28 mouse cellular contexts compared by ENCODE assay signal in genomic region chr9:97135866-97136265, GRCm38 (mm10). TPM values are rescaled to one million over a fixed set of nuclear protein-coding genes. Genes with fewer than 3 reads are reported as not detected.
DNase-seq lines count a peak whose midpoint lies in the region; ATAC-seq and TF ChIP-seq lines count a peak whose summit lies in the region.
"Had no signal": no experiment of that assay in that cellular context is flagged by ENCODE, and none has a peak within 500 bp of the region (broad histone marks: within the 10 kb centered on the region; RNA-seq: fewer than 3 reads in every experiment).

No protein-coding gene starts in this region.

- no peak overlapping the region for H3K4me2 ChIP-seq in midbrain, embryonic 16.5 days (ENCODE audit: low read length)
- H3K4me2 ChIP-seq: embryonic facial prominence, embryonic 13.5 days; forebrain, embryonic 12.5 days; forebrain, embryonic 15.5 days; heart, embryonic 11.5 days; hindbrain, embryonic 13.5 days; intestine, embryonic 15.5 days had no signal

- TF ChIP-seq POLR2A in heart, adult 2 months (IDR thresholded peaks at IDR 0.05; ENCODE audit: insufficient read depth, low read depth, low read length) = no peak

- H3K27ac ChIP-seq in gastrocnemius, adult 2 months = peak overlapping the region; percentile 87
- H3K27ac ChIP-seq in heart, adult 2 months = peak overlapping the region; percentile 63
- no peak overlapping the region for H3K27ac ChIP-seq in midbrain, embryonic 16.5 days (ENCODE audit: low read length)
- H3K27ac ChIP-seq: embryonic facial prominence, embryonic 10.5 days; embryonic facial prominence, embryonic 13.5 days; forebrain, embryonic 12.5 days; forebrain, embryonic 15.5 days; hindbrain, embryonic 10.5 days; hindbrain, embryonic 13.5 days; intestine, embryonic 15.5 days had no signal

- peak; percentile 57 for DNase-seq in gastrocnemius, adult 2 months
- DNase-seq in gastrocnemius, postnatal 36 days = no peak
- DNase-seq in heart, adult 2 months = peak in 1 of 2 experiments; percentile 40
- DNase-seq in heart, postnatal 10 days = no peak
- DNase-seq in lung, postnatal 36 days = peak; percentile 53
- no peak for DNase-seq in lung, postnatal 4 days
- DNase-seq: adrenal gland, adult 2 months; adrenal gland, postnatal 14 days; cerebellum, adult 11-12 months; cerebellum, adult 8-10 months; cerebellum, postnatal 10 days; cerebellum, postnatal 36 days; embryo, embryonic 11 days; heart, adult 11 months; heart, postnatal 36 days; kidney, adult 11 months had no signal

- H3K9me3 ChIP-seq in midbrain, embryonic 16.5 days (replicated peaks; ENCODE audit: control insufficient read depth, low read length, poor library complexity, severe bottlenecking) = no peaks in the 10 kb centered on the region
- H3K9me3 ChIP-seq: embryonic facial prominence, embryonic 10.5 days; embryonic facial prominence, embryonic 13.5 days; forebrain, embryonic 12.5 days; forebrain, embryonic 15.5 days; hindbrain, embryonic 10.5 days; hindbrain, embryonic 13.5 days; intestine, embryonic 15.5 days had no signal

- H3K9ac ChIP-seq in heart, adult 2 months (ENCODE audit: low read depth, low read length) = no peak overlapping the region
- no peak overlapping the region for H3K9ac ChIP-seq in midbrain, embryonic 16.5 days (ENCODE audit: low read depth, low read length)
- H3K9ac ChIP-seq: embryonic facial prominence, embryonic 13.5 days; forebrain, embryonic 12.5 days; forebrain, embryonic 15.5 days; hindbrain, embryonic 13.5 days; intestine, embryonic 15.5 days had no signal

- H3K27me3 ChIP-seq in heart, adult 2 months (ENCODE audit: control insufficient read depth, insufficient read depth, low read length) = no peaks in the 10 kb centered on the region
- H3K27me3 ChIP-seq in midbrain, embryonic 16.5 days (ENCODE audit: control insufficient read depth, insufficient read depth, low read depth, low read length) = no peaks in the 10 kb centered on the region
- H3K27me3 ChIP-seq: embryonic facial prominence, embryonic 13.5 days; forebrain, embryonic 12.5 days; forebrain, embryonic 15.5 days; hindbrain, embryonic 13.5 days; intestine, embryonic 15.5 days had no signal

- H3K36me3 ChIP-seq in heart, adult 2 months (ENCODE audit: control insufficient read depth, insufficient read depth, low read length) = no peaks in the 10 kb centered on the region
- H3K36me3 ChIP-seq in midbrain, embryonic 16.5 days (ENCODE audit: control insufficient read depth, insufficient read depth, low read length) = no peaks in the 10 kb centered on the region
- H3K36me3 ChIP-seq: embryonic facial prominence, embryonic 10.5 days; embryonic facial prominence, embryonic 13.5 days; forebrain, embryonic 12.5 days; forebrain, embryonic 15.5 days; hindbrain, embryonic 10.5 days; hindbrain, embryonic 13.5 days; intestine, embryonic 15.5 days had no signal

- 64% methylated on average over 4 of the region's 4 CpGs for WGBS in heart, adult 2 months
- WGBS in midbrain, embryonic 16.5 days = 82% methylated on average over 4 of the region's 4 CpGs

- H3K79me2 ChIP-seq in heart, adult 2 months (replicated peaks; ENCODE audit: control insufficient read depth, insufficient read depth, low read length) = no peaks in the 10 kb centered on the region

- intact Hi-C loops in gastrocnemius, adult 2 months (cut with DNase I) = loop anchor here (2.0 kb wide), 1 partner anchor 23 kb away; no protein-coding TSS in a partner anchor
- intact Hi-C loops in gastrocnemius, postnatal 36 days (cut with DNase I) = no loop called here
- intact Hi-C loops in heart, adult 2 months (cut with DNase I) = no loop called here
- intact Hi-C loops in heart, postnatal 10 days (cut with DNase I) = no loop called here

- no peaks in the 10 kb centered on the region; the same call in 1 of the 2 replicates for H3K4me1 ChIP-seq in heart, adult 2 months (ENCODE audit: control insufficient read depth, insufficient read depth, low read length)
- H3K4me1 ChIP-seq in midbrain, embryonic 16.5 days (ENCODE audit: control insufficient read depth, insufficient read depth, low read length) = no peaks in the 10 kb centered on the region
- H3K4me1 ChIP-seq: embryonic facial prominence, embryonic 10.5 days; embryonic facial prominence, embryonic 13.5 days; forebrain, embryonic 12.5 days; forebrain, embryonic 15.5 days; hindbrain, embryonic 10.5 days; hindbrain, embryonic 13.5 days had no signal

- no peak for ATAC-seq in midbrain, embryonic 16.5 days
- ATAC-seq: CD4-positive, CD25-positive, alpha-beta regulatory T cell, adult 4 months; forebrain, embryonic 15.5 days; hindbrain, embryonic 16.5 days; intestine, embryonic 15.5 days had no signal

- TF ChIP-seq CTCF in gastrocnemius, adult 2 months (IDR thresholded peaks at IDR 0.05) = no peak
- no peak for TF ChIP-seq CTCF in heart, adult 2 months (IDR thresholded peaks at IDR 0.05)

- H3K4me3 ChIP-seq in gastrocnemius, adult 2 months = peak overlapping the region; percentile 10
- H3K4me3 ChIP-seq in heart, adult 2 months = no peak overlapping the region
- no peak overlapping the region for H3K4me3 ChIP-seq in midbrain, embryonic 16.5 days (ENCODE audit: low read depth, low read length)
- H3K4me3 ChIP-seq: embryonic facial prominence, embryonic 10.5 days; embryonic facial prominence, embryonic 13.5 days; erythroblast, embryonic 14.5 days; forebrain, embryonic 12.5 days; forebrain, embryonic 15.5 days; hindbrain, embryonic 10.5 days; hindbrain, embryonic 13.5 days; intestine, embryonic 15.5 days had no signal

- no peak for TF ChIP-seq EP300 in heart, adult 2 months (IDR thresholded peaks at IDR 0.05; ENCODE audit: insufficient read depth, low read depth, low read length)

RNA-seq across cellular contexts. Expression of gene Slc25a36, which starts 24.9 kb away (rescaled TPM):
- total RNA-seq in gastrocnemius, adult 2 months (2021) = 10 to 100 TPM; 33.6 to 52.7 TPM
- 10 to 100 TPM; 23.9 to 29.7 TPM for total RNA-seq in gastrocnemius, postnatal 36 days (2021)
- 10 to 100 TPM; 34.7 to 35.1 TPM for total RNA-seq in heart, adult 2 months (2021)
- 14.1 and 30.9 TPM in 2 replicates for polyA plus RNA-seq in heart, adult 2 months (2012; rRNA removed)
- total RNA-seq in heart, postnatal 10 days (2021) = 10 to 100 TPM; 38.6 to 42.3 TPM
- polyA plus RNA-seq in midbrain, embryonic 16.5 days (2015; fragmentation: Nextera tagmentation; extraction: Ambion mirVana) = 69.3 and 79.3 TPM in 2 replicates

Comparison
In these comparisons a context has a peak if more than half of its experiments do, and no peak if none do; other contexts are left out.
1. DNase-seq: peak in gastrocnemius, adult 2 months (single experiment) and lung, postnatal 36 days (single experiment); none in gastrocnemius, postnatal 36 days (0 of 2), heart, postnatal 10 days (0 of 2) and lung, postnatal 4 days (0 of 2).